Mouse (Mus musculus) adrenal gland, postnatal 25 days (tissue): ENCODE measurements around the gene Zscan25. TPM values are rescaled to one million over a fixed set of nuclear protein-coding genes. Genes with fewer than 3 reads are reported as not detected.
"Not testable (repeated sequence)": the region's sequence is repeated elsewhere in the genome, so short reads cannot be mapped to it uniquely, and the experiment has no call there.

Experiments
- DNase-seq: peaks from one replicate; pipeline ENCODE4 v3.0.0; 2021; ENCODE audit warnings: mixed read lengths
- long read RNA-seq: library from polyadenylated mRNA; stranded (forward); transcript quantifications from one replicate; pipeline ENCODE4 v2.0.0, GENCODE M21; 2021
- total RNA-seq: library from RNA; stranded (reverse); gene quantifications from 2 replicates; pipeline ENCODE4 v1.2.3, GENCODE M21; 2021

Zscan25 gene
- 18.0 and 19.2 TPM in 2 replicates for total RNA-seq
- long read RNA-seq, partial matches to known transcripts = 2 of 14 reads
- long read RNA-seq, other reads (novel, unspliced or antisense) = 12 of 14 reads

GRCm38 (mm10) chr5:145280371-145281143, at the start of gene Zscan25:
TSS of gene Zscan25 (plus strand) at chr5:145280500.
- DNase-seq = peak; percentile 92

DNA sequence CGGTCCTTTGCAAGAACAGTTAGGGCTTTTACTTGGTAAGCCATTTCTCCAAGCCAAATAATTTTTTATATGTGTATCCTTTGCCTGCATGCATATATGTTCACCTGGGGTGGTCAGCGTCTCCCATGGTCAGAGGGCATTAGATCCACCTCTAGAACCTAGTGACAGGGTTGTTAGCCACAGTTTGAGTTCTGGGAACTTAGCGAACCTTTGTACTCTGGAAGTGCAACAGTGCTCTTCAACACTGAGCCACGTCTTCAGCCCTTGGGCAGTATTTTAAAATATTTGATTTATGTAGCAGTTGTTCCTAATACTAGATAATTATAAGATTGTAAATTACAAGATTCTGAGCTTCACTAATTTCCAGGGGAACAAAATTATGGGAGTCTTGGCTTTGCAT, 49.7 kb upstream of the Zscan25 start:
- DNase-seq = no peak

GRCm38 (mm10) chr5:145231367-145231871, 48.9 kb upstream of the Zscan25 start, which contains the start of gene Zfp655:
TSS of gene Zfp655 (plus strand) at chr5:145231715.
- peak; percentile 96 for DNase-seq

- peak; percentile 51 for DNase-seq
Observed at GRCm38 (mm10) chr5:145231893-145232411, 48.3 kb upstream of the Zscan25 start.

DNA sequence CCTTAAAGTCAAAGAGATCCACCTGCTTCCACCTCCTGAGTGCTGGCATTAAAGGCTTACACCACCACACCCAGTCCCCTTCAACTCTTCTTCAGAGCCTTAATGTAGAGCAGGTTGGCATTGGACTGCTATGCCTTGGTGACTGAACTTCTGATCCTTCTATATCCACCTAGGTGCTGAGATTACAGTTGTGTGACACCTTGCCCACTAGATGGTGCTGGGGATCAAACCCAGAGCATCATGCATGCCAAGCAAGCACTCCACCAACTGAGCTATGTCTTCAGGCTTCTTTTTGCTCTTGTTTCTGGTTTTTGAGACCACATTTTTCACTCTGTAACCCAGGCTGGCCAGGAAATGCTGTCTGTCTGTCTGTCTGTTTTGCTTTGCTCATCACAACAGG, 45.7 kb upstream of the Zscan25 start:
- no peak for DNase-seq

DNA sequence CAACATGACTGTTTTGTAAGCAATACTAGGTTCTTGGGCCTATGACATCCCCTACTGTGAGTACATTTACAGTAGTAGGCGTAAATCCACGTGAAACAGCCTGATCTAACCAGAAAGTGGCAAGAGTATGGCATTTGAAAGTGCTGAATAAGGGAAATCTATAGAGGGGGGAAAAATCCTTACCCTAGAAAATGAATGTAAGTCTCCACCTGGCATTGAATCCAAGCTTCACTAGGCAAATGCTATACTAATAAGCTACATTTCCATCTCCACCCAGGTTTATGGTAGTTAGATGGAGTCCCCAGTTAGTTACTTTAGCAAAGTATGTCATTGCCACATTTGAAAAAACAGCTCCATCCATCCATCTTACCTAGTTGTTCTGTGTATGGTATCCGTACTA, 30.8 kb upstream of the Zscan25 start:
- no peak for DNase-seq

GRCm38 (mm10) chr5:145273568-145273967, 6.7 kb upstream of the Zscan25 start:
- DNase-seq = not testable (repeated sequence)

- DNase-seq = no peak
Observed at GRCm38 (mm10) chr5:145279948-145280347, 352 bp upstream of the Zscan25 start.

GRCm38 (mm10) chr5:145288382-145288781, 8.1 kb downstream of the Zscan25 start:
- no peak for DNase-seq

GRCm38 (mm10) chr5:145290697-145291096, 10.4 kb downstream of the Zscan25 start:
- DNase-seq = no peak

- no peak for DNase-seq
Observed at GRCm38 (mm10) chr5:145292398-145292797, 12.1 kb downstream of the Zscan25 start.

- DNase-seq = no peak
Observed at GRCm38 (mm10) chr5:145300469-145300868, 20.2 kb downstream of the Zscan25 start.

DNA sequence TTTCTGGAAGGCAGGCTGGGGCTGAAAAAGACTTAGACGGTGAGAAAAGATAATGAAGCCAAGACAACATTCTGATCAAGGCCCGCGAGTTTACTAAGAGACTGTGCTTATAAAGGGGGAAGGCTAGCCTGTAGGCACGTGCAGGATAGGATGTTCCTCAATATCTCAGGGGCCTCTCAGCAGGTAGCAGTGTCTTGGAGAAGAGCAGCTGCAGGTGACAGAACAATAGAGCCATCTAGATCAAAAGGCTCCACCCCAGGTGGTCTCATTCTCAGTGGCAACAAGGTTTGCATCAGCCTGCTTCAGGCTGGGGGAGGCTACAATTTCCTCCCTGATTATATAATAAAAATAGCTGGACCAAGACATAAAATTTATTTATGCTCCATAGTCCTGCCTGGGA, 21.5 kb downstream of the Zscan25 start:
- not testable (repeated sequence) for DNase-seq

GRCm38 (mm10) chr5:145302424-145302823, 22.1 kb downstream of the Zscan25 start:
- no peak for DNase-seq

DNA sequence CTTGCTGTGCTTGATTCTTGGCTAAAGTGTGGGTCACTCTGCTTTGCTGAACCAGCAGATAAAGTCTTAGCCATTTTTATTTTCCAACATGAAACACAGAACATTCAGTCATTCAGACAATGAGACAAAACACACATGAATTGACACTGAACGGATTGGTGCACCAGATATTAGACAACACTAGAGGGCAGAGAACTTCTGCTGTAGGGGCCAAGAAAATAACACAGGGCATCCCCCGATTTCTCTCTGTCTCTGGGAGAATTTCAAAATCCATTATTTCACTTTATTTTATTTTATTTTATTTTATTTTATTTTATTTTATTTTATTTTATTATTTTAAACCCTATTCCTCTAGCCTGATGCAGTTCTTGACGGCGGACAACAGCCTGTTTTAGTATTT, 26.7 kb downstream of the Zscan25 start:
- DNase-seq = not testable (repeated sequence)

GRCm38 (mm10) chr5:145307811-145308210, 27.5 kb downstream of the Zscan25 start:
- DNase-seq = not testable (repeated sequence)

- DNase-seq = no peak
Observed at GRCm38 (mm10) chr5:145313845-145314244, 33.5 kb downstream of the Zscan25 start.

DNA sequence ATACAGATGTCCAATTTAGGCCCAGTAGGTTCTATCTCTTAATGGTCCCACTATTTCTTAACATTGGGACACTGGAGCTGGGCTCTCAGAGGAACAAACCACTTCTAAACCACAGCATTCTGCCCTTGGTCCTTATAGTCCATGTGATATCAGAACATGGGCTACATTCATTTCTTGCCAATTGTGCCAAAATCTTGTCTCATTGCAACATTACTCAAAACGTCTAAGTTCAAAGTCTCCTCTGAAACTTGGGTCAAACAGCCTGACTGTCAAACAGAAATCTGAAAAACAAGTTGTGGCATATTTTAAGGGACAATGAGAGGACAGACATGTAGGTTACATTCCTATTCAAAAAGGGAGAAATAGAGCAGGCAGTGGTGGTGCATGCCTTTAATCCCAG, 36.8 kb downstream of the Zscan25 start:
- DNase-seq = no peak

DNA sequence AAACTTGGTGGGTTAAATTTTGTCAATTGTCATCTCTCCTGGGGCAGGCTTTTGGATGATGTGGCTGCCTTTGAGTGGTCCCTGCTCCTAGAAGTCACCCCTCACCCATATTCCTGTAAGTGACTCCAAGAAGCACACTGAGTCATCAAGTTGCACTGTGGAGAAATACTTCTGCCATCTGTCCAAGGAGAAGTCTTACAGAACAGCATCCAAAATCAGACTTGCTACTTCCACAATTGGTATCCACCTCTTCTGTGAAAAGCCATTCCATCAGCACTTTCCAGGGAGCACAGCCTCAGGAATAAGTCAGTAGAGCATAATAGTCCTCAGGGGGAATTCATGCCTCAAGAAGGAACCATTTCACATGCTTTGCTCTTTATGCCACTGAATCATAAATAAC, 58.5 kb downstream of the Zscan25 start:
- not testable (repeated sequence) for DNase-seq
